Mouse (Mus musculus) midbrain, embryonic 16.5 days (tissue): ENCODE data around the gene Lmtk2. TPM values are rescaled to one million over a fixed set of nuclear protein-coding genes. Genes with fewer than 3 reads are reported as not detected.

Experiments used
- ATAC-seq: fragments of 200-750 bp; cut with Nextera tagmentation; 2 replicates; pipeline ENCODE4 v1.8.0; 2017; ENCODE audit warnings: moderate TSS enrichment
- H3K27ac ChIP-seq: fragments of 300-500 bp; sonication (generic); 2 replicates; pipeline ENCODE4 v1.5.1; 2014; ENCODE audit warnings: mild to moderate bottlenecking, low read length, mixed read lengths
- H3K27me3 ChIP-seq: fragments of 300-500 bp; sonication (generic); 2 replicates; pipeline ENCODE4 v1.6.1; 2014; ENCODE audit warnings: low read depth, low read length, mixed read lengths; ENCODE audit not compliant: control insufficient read depth, insufficient read depth
- H3K36me3 ChIP-seq: fragments of 300-500 bp; sonication (generic); 2 replicates; pipeline ENCODE4 v1.6.1; 2014; ENCODE audit warnings: mild to moderate bottlenecking, low read length, moderate library complexity, mixed read lengths; ENCODE audit not compliant: control insufficient read depth, insufficient read depth
- H3K4me1 ChIP-seq: fragments of 300-500 bp; sonication (generic); 2 replicates; pipeline ENCODE4 v1.6.1; 2014; ENCODE audit warnings: mild to moderate bottlenecking, low read length, mixed read lengths; ENCODE audit not compliant: control insufficient read depth, insufficient read depth
- H3K4me2 ChIP-seq: fragments of 300-500 bp; sonication (generic); 2 replicates; pipeline ENCODE4 v1.6.1; 2014; ENCODE audit warnings: mild to moderate bottlenecking, low read length, mixed read lengths
- H3K4me3 ChIP-seq: fragments of 300-500 bp; sonication (generic); 2 replicates; pipeline ENCODE4 v1.5.1; 2014; ENCODE audit warnings: low read depth, mild to moderate bottlenecking, low read length, moderate library complexity, mixed read lengths
- H3K9ac ChIP-seq: fragments of 300-500 bp; sonication (generic); 2 replicates; pipeline ENCODE4 v1.6.1; 2014; ENCODE audit warnings: low read depth, low read length, mixed read lengths
- H3K9me3 ChIP-seq: fragments of 300-500 bp; sonication (generic); replicated peaks from 2 replicates; pipeline ENCODE4 v1.6.1; 2014; ENCODE audit warnings: mild to moderate bottlenecking, low read length, mixed read lengths; ENCODE audit not compliant: control insufficient read depth, poor library complexity, severe bottlenecking
- WGBS: fragments of 180-500 bp; shearing (Covaris S2); extraction: QIAGEN DNeasy Blood & Tissue Kit; methylation state at CpG from one replicate; pipeline ENCODE4 v1.1.7; 2014; 5-methylcytosine and 5-hydroxymethylcytosine counted together
- polyA plus RNA-seq: library from polyadenylated mRNA; unstranded; fragments of >200 nt; fragmentation: Nextera tagmentation; extraction: Ambion mirVana; gene quantifications from 2 replicates; pipeline ENCODE4 v1.2.1, GENCODE M21; 2015

The Lmtk2 gene
- polyA plus RNA-seq, result 9.0 and 9.3 TPM in 2 replicates

DNA sequence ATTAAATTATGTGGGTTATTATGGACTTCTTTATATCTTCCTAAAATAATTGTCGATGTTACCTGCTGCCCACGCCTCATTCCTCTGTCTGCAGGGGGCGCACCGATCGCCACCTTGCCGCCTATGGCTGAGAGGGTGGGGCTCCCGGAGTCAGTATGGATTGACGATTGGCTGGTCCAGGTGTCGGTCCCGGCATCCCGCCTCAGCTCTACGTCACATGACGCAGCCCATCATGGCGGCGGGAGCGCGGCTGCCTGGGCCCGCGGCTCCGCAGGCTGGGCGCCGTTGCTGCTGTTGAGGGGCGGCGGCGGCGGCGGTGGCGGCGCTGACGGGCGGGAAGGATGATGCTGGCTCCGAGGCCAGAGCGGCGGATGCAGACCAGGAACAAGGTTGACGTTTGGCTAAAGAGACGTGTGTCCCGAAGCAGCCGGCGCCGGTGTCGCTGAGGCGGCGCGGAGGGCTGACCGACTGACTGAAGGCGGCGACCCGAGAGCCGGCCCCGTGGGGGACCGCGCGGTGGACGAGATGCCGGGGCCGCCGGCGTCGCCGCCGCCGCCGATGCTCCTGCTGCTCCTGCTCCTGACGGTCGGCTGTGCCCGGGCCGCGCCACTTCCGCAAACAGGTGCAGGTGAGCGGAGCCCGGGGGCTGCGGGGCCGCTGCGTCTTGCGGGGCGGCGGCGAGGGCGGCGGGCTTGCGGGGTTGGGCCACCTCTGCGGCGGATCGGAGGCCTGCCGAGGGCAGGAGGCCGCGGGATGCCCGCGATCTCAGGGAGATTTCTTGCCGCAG lies at the start of gene Lmtk2:
Lmtk2 (plus strand) TSS at position 288 of the 787 bp plus-strand sequence.
- H3K4me1 ChIP-seq, result peaks cover 10% of the 10 kb centered on the region
- H3K4me2 ChIP-seq, result peak within 1 kb of the TSS; percentile 59
- H3K36me3 ChIP-seq, result no peaks in the 10 kb centered on the region
- WGBS, result under 1% methylated on average over 74 of the region's 90 CpGs
- no peaks in the 10 kb centered on the region for H3K27me3 ChIP-seq
- ATAC-seq, result peak; percentile 100
- H3K27ac ChIP-seq, result peak within 1 kb of the TSS; percentile 94
- peak within 1 kb of the TSS; percentile 94 for H3K9ac ChIP-seq
- peak within 1 kb of the TSS; percentile 99 for H3K4me3 ChIP-seq
- H3K9me3 ChIP-seq, result no peaks in the 10 kb centered on the region

DNA sequence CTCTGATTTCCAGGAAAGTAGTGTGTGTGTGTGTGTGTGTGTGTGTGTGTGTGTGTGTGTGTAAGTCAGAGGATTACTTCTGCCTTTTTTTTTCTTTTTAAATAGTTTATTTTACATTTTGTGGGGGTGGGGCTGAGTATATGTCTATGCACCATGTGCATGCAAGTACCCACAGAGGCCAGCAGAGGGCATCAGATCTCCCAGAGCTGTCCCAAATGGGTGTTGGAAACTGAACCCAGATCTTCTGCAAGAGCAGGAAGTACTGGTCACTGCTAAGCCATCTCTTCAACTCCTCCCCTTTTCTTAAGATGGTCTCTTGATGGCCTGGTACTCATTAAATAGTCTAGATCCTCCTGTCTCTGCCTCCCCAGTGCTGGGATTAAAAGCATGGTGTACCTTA lies 49.0 kb upstream of the Lmtk2 start:
- Histone ChIP-seq H3K4me1 (no peaks in the 10 kb centered on the region), H3K9me3 (no peaks in the 10 kb centered on the region), H3K4me3 (no peak overlapping the region), H3K36me3 (no peaks in the 10 kb centered on the region), H3K27ac (no peak overlapping the region), H3K27me3 (no peaks in the 10 kb centered on the region), H3K9ac (no peak overlapping the region), H3K4me2 (no peak overlapping the region)
- ATAC-seq, result no peak

GRCm38 (mm10) chr5:144053450-144053849 lies 46.8 kb upstream of the Lmtk2 start:
- WGBS, result 43% methylated on average over 3 of the region's 3 CpGs
- Histone ChIP-seq H3K9me3 (no peaks in the 10 kb centered on the region), H3K9ac (no peak overlapping the region), H3K4me1 (no peaks in the 10 kb centered on the region), H3K36me3 (no peaks in the 10 kb centered on the region), H3K27ac (no peak overlapping the region), H3K27me3 (no peaks in the 10 kb centered on the region), H3K4me3 (no peak overlapping the region), H3K4me2 (no peak overlapping the region)
- ATAC-seq, result no peak

DNA sequence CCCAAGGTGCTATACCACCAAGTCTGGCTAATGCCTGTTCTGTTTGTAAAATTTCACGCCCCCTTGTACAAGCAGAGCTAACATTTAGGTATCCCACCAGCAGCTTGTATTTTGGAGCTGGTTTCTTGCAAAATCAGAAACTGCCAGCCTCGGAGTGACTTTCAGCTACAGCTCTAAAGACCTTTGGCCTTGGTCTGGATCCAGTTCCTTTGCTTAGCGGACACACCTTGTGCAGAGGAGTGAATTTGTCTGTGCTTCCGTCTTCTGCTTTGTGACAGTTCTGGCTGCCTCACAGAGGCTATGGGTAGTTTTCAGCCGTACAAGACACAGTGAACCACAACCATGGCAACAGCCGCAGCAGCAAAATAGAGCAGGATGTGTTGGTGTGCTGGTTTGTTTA lies 45.9 kb upstream of the Lmtk2 start:
- Histone ChIP-seq H3K27me3 (no peaks in the 10 kb centered on the region), H3K4me1 (no peaks in the 10 kb centered on the region), H3K4me3 (no peak overlapping the region), H3K9ac (no peak overlapping the region), H3K36me3 (no peaks in the 10 kb centered on the region), H3K9me3 (no peaks in the 10 kb centered on the region), H3K4me2 (no peak overlapping the region), H3K27ac (no peak overlapping the region)
- 95% methylated on average over 6 of the region's 6 CpGs for WGBS
- no peak for ATAC-seq

- Histone ChIP-seq H3K27me3 (no peaks in the 10 kb centered on the region), H3K4me1 (no peaks in the 10 kb centered on the region), H3K9me3 (no peaks in the 10 kb centered on the region), H3K4me2 (no peak overlapping the region), H3K27ac (no peak overlapping the region), H3K4me3 (no peak overlapping the region), H3K9ac (no peak overlapping the region), H3K36me3 (no peaks in the 10 kb centered on the region)
- no peak for ATAC-seq
- 54% methylated on average over 5 of the region's 5 CpGs for WGBS
Measured at GRCm38 (mm10) chr5:144064093-144064492, 36.1 kb upstream of the Lmtk2 start.

DNA sequence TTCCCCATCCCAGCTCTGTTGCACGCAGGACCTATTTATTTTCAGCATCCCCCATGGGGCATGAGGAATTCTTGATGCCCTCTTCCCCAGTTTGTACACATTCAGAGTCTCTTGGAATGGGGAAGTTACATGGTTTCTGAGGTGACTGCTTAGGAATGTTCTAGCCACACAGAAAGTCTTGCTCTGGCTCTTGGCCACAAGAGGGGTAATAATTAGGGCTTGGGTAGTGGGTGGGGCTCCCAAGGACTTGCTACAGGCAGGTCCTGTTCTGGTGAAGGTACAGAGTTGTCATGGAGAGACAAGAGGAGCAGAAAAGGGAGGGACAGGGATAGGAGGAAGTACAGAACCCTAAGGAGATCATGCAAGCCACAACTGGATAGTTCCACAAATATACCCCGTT lies 34.2 kb upstream of the Lmtk2 start:
- no peak overlapping the region for H3K4me3 ChIP-seq
- H3K4me2 ChIP-seq, result no peak overlapping the region
- no peaks in the 10 kb centered on the region for H3K9me3 ChIP-seq
- no peak overlapping the region for H3K27ac ChIP-seq
- H3K9ac ChIP-seq, result no peak overlapping the region
- H3K36me3 ChIP-seq, result no peaks in the 10 kb centered on the region
- WGBS, result 85% methylated on average over 2 of the region's 2 CpGs
- no peaks in the 10 kb centered on the region for H3K27me3 ChIP-seq
- ATAC-seq, result no peak
- no peaks in the 10 kb centered on the region for H3K4me1 ChIP-seq

DNA sequence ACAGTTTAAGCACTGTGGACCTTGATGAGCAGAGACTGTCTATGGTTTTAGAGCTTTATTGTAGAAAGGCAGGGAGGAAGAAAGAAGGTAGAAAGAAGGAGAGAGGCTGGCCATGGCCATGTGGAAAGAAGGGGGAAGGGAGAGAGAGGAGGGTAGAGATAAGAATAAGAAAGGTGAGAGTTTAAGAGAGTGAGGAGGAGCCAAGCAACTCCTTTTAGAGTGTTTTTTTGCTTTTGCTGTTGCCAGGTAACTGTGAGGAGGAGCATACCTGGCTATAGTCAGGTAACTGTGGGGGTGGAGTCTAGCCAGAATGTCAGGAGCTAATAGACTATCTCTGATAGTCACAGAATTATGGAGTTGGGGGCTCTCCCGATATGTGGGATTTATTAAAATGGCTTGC lies 30.2 kb upstream of the Lmtk2 start:
- 100% methylated on average over 1 of the region's 1 CpGs for WGBS

GRCm38 (mm10) chr5:144071249-144071648 lies 29.0 kb upstream of the Lmtk2 start:
- Histone ChIP-seq H3K4me1 (no peaks in the 10 kb centered on the region), H3K4me3 (no peak overlapping the region), H3K9ac (no peak overlapping the region), H3K9me3 (no peaks in the 10 kb centered on the region), H3K36me3 (no peaks in the 10 kb centered on the region), H3K27ac (no peak overlapping the region), H3K4me2 (no peak overlapping the region), H3K27me3 (no peaks in the 10 kb centered on the region)
- WGBS, result 44% methylated on average over 1 of the region's 1 CpGs
- no peak for ATAC-seq

More for the DNA sequence above, 30.2 kb upstream of the Lmtk2 start:
- Histone ChIP-seq H3K27ac (no peak overlapping the region), H3K4me2 (no peak overlapping the region), H3K9ac (no peak overlapping the region), H3K36me3 (no peaks in the 10 kb centered on the region), H3K4me3 (no peak overlapping the region), H3K4me1 (no peaks in the 10 kb centered on the region), H3K27me3 (no peaks in the 10 kb centered on the region), H3K9me3 (no peaks in the 10 kb centered on the region)
- ATAC-seq, result no peak

DNA sequence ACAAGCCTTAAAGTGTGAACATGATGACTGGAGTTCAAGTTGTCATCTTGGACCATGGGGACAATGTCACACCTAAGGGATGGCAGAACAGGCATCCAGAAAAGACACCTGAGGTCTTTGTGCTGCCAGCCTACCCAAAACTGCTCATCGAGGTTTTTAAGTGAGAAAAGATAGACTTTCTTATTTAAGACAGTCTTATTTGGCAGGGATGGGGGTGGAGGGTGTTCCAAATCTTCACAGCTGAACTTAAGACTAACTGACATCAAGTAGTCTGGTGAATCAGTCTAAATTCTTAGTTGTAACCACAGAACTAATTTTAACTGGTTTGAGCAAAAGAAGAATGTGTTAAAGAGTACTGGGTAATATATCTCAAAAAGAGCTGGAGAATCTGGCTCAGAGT lies 22.7 kb upstream of the Lmtk2 start:
- no peaks in the 10 kb centered on the region for H3K4me1 ChIP-seq
- H3K27ac ChIP-seq, result no peak overlapping the region
- H3K27me3 ChIP-seq, result no peaks in the 10 kb centered on the region
- no peak for ATAC-seq
- no peak overlapping the region for H3K4me2 ChIP-seq
- no peak overlapping the region for H3K9ac ChIP-seq
- no peak overlapping the region for H3K4me3 ChIP-seq
- H3K9me3 ChIP-seq, result no peaks in the 10 kb centered on the region
- H3K36me3 ChIP-seq, result no peaks in the 10 kb centered on the region
- 71% methylated on average over 1 of the region's 1 CpGs for WGBS
